Mouse (Mus musculus) lung, adult 2 months (tissue): ENCODE measurements around the gene Efna2.

Source experiments
- CTCF ChIP-seq: fragments of 200-500 bp; IDR thresholded peaks from 2 replicates; pipeline ENCODE4 v1.5.1; 2011; ENCODE audit warnings: mild to moderate bottlenecking, low read length, control low read depth; ENCODE audit not compliant: insufficient read depth
- POLR2A ChIP-seq: fragments of 200-500 bp; IDR thresholded peaks from 2 replicates; pipeline ENCODE4 v1.6.1; 2011; ENCODE audit warnings: low read depth, mild to moderate bottlenecking, control low read depth, low read length, borderline replicate concordance; ENCODE audit errors: extremely low read depth

DNA sequence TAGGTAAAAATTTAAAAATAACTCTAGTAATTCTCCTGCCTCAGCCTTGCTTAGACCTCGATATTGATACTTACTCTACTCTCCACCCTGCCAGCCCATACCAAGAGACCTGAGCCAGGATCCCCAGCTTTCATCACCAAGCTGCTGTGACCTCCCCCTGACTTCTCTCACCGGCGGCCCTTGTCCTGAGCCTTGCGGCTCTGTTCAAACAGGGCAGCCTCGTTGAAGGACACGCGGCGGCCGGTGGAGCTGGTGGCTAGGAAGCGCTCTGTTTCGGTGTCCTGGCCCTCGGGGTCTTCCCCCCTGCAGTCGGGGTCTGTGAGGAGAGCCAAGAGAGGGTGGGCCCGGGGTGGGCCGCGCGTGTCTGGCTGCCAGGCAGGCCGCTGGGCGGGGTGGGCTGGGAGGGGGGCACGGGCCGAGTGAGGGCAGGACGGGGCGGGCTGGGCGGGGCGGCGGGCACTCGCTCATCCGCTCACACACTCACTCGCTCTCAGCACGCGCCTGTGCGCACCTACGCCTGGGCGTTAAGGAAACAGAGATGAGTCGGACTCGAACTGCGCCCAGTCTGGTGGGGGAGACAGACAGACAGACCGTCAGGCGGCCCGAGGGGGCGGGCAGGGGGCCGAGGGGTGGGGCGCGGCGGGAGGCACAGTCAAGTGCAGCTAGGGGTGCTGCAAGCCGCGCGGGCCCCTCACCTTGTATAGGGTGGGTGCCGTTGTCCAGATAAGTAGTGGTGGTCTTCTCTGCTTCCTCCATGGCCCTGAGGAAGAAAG is 42.9 kb upstream of the Efna2 start:
- TF ChIP-seq POLR2A (no peak), CTCF (no peak)
